ENCODE assay signal across 20 mouse cellular contexts in the genomic region with DNA sequence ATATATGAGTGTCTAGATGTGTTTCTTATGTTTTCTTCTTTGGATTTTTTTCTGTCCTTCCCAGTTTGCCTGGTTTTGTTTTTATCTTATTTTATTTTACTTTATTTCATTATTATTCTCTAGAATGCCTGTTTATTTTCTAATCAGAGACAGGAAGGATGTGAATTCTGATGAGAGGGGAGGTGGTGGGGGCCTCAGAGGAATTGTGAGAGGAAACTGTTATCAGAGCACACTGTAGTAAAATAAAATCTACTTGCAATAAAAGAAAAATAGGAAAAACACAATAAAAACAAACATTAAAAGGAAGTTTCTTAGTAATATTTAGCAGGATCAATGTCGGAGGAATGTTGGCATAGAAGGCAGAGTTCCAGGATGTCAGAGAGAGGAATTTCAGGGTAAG.
"Had no signal": no experiment of that assay in that cellular context is flagged by ENCODE, and none has a peak within 500 bp of the region (broad histone marks: within the 10 kb centered on the region; RNA-seq: fewer than 3 reads in every experiment).

No protein-coding gene starts in this region.

- H3K27me3 ChIP-seq: limb, embryonic 13.5 days; liver, embryonic 12.5 days; liver, embryonic 15.5 days; lung, embryonic 15.5 days; megakaryocyte, embryonic 14.5 days; midbrain, embryonic 13.5 days; neural tube, embryonic 13.5 days; stomach, embryonic 15.5 days had no signal

- ATAC-seq: intestine, postnatal 0 days; liver, embryonic 12.5 days; midbrain, embryonic 13.5 days; midbrain, embryonic 16.5 days had no signal

- H3K27ac ChIP-seq: layer of hippocampus, adult 2 months; limb, embryonic 10.5 days; limb, embryonic 13.5 days; liver, embryonic 12.5 days; liver, embryonic 15.5 days; lung, embryonic 15.5 days; midbrain, embryonic 10.5 days; midbrain, embryonic 13.5 days; neural tube, embryonic 13.5 days; stomach, embryonic 15.5 days had no signal

- H3K4me1 ChIP-seq: limb, embryonic 10.5 days; liver, embryonic 12.5 days; liver, embryonic 15.5 days; lung, embryonic 15.5 days; midbrain, embryonic 10.5 days; midbrain, embryonic 13.5 days; neural tube, embryonic 13.5 days; stomach, embryonic 15.5 days had no signal

- H3K9ac ChIP-seq: limb, embryonic 13.5 days; liver, embryonic 12.5 days; liver, embryonic 15.5 days; lung, embryonic 15.5 days; midbrain, embryonic 13.5 days; neural tube, embryonic 13.5 days; stomach, embryonic 15.5 days had no signal

- H3K36me3 ChIP-seq: limb, embryonic 10.5 days; limb, embryonic 13.5 days; liver, embryonic 12.5 days; liver, embryonic 15.5 days; lung, embryonic 15.5 days; midbrain, embryonic 10.5 days; midbrain, embryonic 13.5 days; neural tube, embryonic 13.5 days; stomach, embryonic 15.5 days had no signal

- H3K9me3 ChIP-seq: limb, embryonic 10.5 days; limb, embryonic 13.5 days; liver, embryonic 12.5 days; liver, embryonic 15.5 days; lung, embryonic 15.5 days; midbrain, embryonic 10.5 days; midbrain, embryonic 13.5 days; neural tube, embryonic 13.5 days; stomach, embryonic 15.5 days had no signal

- H3K4me2 ChIP-seq: limb, embryonic 13.5 days; liver, embryonic 12.5 days; liver, embryonic 15.5 days; lung, embryonic 15.5 days; midbrain, embryonic 13.5 days; neural tube, embryonic 13.5 days; stomach, embryonic 15.5 days had no signal

- H3K4me3 ChIP-seq: layer of hippocampus, adult 2 months; limb, embryonic 10.5 days; limb, embryonic 13.5 days; liver, embryonic 12.5 days; liver, embryonic 15.5 days; lung, embryonic 15.5 days; megakaryocyte, embryonic 14.5 days; midbrain, embryonic 10.5 days; midbrain, embryonic 13.5 days; myocyte; neural tube, embryonic 13.5 days; stomach, embryonic 15.5 days had no signal

- DNase-seq: layer of hippocampus, adult 9-11 months; liver; retina, postnatal 1 day; right cerebral cortex, postnatal 25 days; spleen, adult 18-20 months; thymus, postnatal 25 days had no signal
